Mouse (Mus musculus) cortical plate, adult 2 months (tissue): ENCODE data around the gene Dusp18.

Experiments
- CTCF ChIP-seq: fragments of 200-500 bp; IDR thresholded peaks from 2 replicates; pipeline ENCODE4 v1.5.1; 2011; ENCODE audit warnings: mild to moderate bottlenecking, control low read depth, low read length; ENCODE audit not compliant: insufficient read depth; ENCODE audit errors: extremely low read depth
- POLR2A ChIP-seq: fragments of 200-500 bp; IDR thresholded peaks from 2 replicates; pipeline ENCODE4 v1.6.1; 2011; ENCODE audit warnings: mild to moderate bottlenecking, low read length, control low read depth; ENCODE audit not compliant: insufficient read depth; ENCODE audit errors: extremely low read depth

DNA sequence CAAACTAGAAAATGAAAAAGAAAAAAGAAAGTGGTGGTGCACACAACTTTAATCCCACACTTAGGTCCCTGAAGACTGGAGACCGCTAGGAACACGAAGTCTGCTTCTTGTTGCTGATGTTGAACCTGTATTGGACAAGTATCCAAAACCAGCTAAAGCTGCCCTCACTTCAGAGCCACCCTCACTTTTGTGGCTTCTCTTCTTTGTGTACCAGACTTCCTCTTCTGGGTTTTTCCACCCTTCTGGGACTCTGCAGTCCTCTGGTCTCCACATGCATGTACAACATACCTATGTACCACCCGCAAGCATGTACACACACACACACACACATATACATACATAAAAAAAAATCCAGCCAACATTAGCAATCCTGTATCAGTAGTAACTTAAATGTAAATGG lies 11.3 kb upstream of the Dusp18 start:
- TF ChIP-seq POLR2A (no peak), CTCF (no peak)
